Mouse (Mus musculus): Measurements from ENCODE around the gene Cmss1. TPM values are rescaled to one million over a fixed set of nuclear protein-coding genes. Genes with fewer than 3 reads are reported as not detected.
A peak's percentile ranks its signal among the peaks of the same experiment; 100 is the strongest.

Gene Cmss1
- total RNA-seq, 2 experiments from 2014 or later, result 17.0 to 18.8 TPM

DNA sequence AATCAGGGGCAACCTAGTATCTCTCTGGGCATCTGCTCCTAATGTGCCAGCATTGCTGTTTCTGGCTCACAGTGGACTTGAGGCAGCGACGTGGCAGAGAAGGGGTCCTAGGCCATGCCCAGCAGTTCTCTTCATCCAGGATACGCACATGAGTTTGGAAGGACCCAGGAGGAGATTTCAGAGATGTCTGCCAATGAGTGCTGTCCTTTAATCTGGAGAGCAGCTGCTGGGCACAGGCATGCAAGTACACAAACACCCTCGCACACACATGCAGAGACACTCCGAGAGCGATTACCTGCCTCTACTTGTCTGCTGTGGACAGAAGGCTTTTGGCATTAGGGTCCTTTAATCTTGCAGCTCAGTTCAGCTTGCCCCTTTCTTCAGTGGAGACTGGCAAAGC, 253.9 kb downstream of the Cmss1 start, which contains the start of gene Filip1l:
Filip1l (plus strand) TSS at position 343 of the 400 bp plus-strand sequence.
- no peak for DNase-seq (ENCODE audit: low spot score in 2 of 2)

DNA sequence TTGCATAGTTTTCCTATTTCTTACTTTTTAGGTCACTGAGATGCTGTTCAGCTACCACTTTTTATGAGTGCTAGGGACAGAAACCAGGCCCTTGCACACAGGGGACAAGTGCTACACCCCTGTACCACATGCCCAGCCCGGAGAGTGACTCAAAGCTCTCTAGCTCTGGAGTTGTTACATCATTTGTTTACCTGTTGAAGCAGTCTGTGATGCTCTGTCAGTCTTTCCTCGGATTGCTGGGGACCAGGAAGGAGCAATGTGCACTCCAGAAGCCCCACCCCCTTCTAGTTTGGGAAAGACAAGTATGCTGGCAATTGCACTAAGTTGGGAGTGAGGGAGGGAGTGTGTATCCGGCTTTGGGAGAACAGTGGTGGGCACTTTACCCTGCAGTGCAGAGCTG, 257.0 kb downstream of the Cmss1 start:
- DNase-seq (ENCODE audit: low spot score in 2 of 2), result no peak

DNA sequence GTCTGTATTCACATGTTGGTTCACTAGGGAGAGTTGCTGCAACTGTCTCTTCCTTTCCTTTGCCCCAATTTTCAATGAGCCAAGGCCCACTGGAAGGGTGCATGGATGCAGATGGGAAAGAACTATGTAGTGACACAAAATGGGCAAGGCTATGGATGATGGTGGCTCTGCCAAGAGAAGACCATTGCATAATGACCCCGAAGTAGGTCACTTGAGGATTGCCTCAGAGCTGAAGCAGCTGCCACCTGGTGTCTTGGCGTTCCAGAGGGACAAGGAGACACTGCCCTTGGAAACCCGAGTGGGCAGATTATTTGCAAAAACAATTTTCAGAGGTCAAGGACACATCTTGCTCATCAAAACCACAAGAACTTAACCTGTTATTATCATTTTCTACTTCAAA, 257.6 kb downstream of the Cmss1 start:
- DNase-seq (ENCODE audit: low spot score in 2 of 2), result no peak

DNA sequence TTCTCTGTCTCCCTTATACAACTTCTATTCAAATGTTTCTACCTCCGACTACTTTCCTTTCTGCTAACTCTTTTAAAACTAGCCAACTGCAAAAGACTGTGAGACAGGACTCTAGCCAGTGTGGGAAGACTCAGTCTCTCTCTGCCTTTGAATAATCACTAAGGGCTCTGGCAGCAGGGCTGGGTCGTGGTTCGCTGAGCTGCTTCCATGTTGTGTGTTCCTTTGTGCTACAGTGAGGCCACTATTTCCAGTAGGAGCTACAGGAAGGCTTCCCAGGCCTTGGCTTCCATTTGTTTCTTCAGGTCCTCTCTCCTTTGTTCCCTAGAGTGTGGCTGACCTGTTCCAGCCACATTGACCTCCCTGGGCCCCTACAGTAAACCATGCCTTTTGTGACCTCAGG, 260.4 kb downstream of the Cmss1 start:
- no peak for DNase-seq (ENCODE audit: low spot score in 2 of 2)

DNA sequence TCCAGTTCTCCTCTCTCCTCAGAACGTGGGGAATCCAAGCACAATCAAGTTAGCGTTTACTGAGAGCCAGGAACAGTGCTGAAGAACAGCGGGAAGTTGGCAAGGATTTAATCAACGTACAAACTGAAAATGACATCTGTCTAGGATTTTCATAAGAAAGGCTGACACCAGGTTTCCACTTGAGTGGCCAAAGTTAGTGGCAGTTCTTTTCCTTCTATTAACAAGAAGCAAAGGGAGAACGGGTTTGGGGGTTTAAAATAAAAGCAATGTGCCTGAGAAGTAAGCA, 266.1 kb downstream of the Cmss1 start:
- no peak for DNase-seq (ENCODE audit: low spot score in 2 of 2)

DNA sequence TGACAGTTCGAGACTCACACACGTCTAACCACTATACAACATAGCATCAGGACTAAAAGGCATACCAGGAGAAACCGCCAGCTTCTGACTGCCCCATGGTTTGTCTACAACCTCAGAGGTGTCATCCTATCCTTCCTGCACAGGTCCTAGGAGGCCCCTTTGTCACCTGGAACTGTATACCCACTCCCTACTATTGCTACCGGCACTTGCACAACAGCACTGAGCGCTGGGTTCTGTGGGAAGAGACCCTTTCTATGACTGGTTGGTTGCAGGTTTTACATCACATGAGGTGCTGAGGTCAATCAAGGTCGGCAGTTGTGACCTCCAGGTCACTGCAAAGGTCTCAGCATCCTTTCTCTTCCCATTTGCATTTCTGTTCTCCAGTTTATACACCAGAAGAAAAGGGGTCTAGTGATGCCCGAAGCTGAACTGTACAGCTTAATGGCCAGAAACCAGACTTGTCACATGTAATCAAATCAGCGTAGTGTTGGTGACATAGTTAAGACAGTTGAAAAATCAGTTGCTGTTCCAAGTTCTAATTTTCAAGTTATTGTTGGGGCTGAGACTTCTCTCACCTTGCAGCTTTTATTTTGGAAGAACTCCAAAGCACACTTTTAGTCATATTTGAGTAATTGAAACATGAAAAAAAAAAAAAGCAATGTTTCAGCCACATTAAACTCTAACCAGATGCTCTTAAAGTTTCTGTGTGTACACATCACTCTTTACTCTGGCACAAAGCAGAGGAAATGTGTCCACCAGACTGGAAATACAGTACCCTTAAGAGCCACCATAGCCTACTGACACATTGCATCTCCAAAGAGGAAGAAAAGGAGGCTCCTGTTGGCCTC, 266.7 kb downstream of the Cmss1 start:
- no peak for DNase-seq (ENCODE audit: low spot score in 2 of 2)

DNA sequence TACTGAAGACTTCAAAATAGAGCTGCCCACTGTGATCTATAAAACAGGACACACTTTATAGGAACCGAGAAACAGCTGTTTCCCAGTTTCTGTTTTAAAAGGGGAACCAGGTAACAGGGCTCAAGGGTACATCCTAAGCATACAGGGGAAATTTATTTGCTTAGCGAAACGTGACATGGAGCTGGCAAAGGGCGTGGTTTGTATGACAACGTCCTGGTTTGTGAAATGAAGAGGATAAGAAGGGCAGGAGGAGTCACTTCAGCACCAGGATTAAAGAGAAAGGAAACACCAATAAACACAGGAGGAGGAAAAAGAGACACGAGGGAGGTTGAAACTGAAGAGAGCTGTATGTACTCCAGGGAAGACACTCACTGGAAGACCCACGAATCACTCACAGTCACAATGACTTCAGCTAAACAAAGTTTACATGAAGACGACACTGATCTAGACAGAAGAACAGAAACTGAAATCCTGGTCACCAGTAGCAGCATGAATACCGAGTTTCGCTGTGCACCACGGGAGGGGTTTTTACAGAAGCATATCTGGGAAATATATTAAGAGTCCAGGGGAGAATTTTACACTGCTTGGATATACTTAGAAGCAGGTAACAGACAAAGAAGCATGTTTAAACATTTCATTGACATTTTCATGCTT, 269.8 kb downstream of the Cmss1 start:
- DNase-seq (ENCODE audit: low spot score in 2 of 2), result no peak

DNA sequence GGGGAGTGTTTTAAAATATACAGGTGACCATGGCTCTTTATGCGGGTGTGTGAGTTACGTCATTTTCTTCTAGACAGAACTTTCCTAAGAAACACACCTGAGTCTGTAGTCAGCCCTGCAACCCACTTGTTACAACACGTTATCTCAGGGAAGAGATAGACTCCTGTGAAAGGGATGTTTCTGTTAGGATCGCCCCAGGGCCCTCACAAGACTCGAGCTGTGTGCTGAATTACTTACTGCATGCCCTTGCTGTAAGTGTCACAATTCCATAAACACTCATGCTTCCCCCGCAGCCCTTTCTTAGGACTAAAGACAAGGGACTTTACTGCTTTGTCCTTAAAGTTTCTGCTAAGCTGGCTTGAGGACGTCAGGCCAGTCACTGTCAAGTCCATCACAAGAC, 274.4 kb downstream of the Cmss1 start:
- no peak for DNase-seq (ENCODE audit: low spot score in 2 of 2)

DNA sequence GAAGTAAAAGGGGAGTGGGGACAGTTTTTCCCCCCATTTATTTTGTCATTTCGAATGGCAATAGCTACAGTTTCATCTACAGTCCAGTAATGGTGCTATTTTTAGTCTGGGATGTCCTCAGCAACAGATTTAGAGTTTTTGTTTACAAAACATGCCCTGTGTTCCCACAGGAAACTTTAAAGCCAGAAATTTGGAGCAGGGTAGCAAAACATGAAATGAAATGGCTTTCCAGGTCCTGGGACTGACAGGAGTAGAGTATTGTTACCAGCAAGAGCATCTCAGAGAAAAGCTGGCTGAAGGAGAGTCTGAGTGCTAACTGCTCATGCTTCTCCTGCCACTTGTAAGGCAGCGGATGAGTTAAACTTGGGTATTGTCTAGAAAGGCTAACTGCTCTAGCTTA, 276.6 kb downstream of the Cmss1 start:
- no peak for DNase-seq (ENCODE audit: low spot score in 2 of 2)

DNA sequence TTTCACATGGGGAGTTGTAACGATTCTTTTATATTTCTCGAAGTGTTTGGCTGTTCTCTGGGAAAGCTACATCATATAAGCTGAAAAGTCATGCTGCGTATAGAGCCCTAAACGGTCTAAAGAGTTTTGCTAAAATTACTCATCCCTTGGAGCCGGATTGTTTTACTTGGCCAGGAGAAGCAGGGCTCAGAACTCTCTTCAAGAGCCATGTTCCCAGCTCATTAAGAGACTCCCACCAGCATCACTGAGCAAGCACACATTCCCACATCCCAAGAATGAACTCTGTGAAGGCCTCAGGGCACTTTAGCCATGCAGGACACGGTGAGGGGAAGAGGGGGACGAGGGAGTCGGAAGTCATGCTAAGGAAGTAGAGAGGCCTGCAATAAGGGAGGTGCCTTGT, 277.6 kb downstream of the Cmss1 start:
- no peak for DNase-seq (ENCODE audit: low spot score in 2 of 2)

DNA sequence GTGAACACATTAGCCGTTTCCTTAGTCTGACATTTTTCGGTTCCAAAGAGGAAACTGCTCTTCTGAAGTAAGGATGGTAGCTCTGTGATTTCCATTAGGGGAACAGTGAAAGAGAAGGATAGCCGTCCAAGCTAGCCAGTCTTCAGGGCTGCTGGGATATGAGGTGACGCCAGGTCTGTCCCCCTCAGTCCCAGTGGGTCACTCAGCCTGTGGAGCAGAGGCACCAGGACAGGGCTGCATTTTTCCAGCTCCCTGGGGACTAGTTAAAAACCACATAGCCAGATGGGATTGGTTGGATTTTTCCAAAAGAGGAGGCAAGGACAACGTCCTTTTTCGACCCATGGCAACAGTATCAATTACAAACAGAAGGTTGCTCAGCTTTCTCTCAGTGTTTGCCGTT, 279.7 kb downstream of the Cmss1 start:
- no peak for DNase-seq (ENCODE audit: low spot score in 2 of 2)

DNA sequence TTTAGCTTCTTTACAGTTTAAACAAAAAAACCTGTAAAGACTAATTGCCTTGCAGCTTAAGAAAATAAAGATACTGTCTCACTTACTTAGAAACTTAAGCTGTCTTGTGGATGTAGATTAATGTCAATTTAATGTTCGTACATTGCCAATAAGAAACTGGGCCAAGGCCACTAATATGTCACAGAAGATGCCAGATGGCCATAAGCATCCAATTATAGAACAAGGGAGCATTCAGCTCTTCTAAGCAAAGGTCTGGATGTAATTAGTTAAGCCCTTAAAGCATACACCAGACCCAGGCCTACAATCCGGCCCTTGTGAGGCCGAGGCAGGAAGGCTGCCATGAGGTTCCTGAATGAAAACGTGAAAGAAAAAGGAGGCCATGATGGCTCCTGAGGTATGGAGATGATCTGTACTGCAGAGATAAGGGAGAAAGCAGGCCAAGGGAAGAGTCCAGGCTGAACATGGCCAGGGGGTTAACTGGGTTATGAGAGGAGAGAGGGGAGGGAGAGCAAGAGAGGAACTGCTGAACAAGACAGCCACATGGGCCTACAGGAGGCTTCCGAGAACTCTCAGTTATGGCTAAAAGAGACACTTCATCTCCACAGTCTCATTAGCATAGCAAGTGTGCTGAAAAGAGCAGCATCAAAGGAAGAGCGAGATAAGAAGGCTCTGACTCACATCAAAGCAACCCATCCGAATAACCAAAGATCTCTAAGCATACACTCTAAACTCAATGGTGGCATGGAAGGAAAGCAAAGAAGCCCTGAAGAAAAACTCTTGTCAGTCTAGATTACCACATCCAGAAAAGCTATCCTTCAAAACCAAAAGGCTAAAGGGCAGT, 287.2 kb downstream of the Cmss1 start:
- DNase-seq (ENCODE audit: low spot score in 2 of 2), result no peak

DNA sequence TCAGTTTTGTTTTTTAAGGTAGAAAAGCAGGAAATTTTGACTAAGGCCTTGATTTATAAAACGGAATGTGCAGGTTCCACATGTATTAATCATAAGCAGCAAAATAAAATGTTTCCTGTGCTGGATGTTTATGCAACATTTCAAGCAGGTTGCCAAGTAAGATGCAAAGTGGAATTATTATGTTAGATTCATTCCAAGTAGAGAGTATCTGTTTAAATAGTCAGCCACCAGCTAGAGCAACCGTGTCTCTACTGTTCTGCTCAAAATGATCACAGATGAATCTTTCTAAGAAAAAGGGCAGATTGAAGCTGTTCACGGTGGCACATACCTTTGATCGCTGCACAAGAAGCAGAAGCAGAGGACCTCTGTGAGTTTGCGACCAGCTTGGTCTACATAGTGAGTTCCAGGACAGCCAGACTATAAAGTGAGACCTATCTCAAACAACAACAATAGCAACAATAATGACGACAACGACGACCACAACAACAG, 288.0 kb downstream of the Cmss1 start:
- no peak for DNase-seq (ENCODE audit: low spot score in 2 of 2)

DNA sequence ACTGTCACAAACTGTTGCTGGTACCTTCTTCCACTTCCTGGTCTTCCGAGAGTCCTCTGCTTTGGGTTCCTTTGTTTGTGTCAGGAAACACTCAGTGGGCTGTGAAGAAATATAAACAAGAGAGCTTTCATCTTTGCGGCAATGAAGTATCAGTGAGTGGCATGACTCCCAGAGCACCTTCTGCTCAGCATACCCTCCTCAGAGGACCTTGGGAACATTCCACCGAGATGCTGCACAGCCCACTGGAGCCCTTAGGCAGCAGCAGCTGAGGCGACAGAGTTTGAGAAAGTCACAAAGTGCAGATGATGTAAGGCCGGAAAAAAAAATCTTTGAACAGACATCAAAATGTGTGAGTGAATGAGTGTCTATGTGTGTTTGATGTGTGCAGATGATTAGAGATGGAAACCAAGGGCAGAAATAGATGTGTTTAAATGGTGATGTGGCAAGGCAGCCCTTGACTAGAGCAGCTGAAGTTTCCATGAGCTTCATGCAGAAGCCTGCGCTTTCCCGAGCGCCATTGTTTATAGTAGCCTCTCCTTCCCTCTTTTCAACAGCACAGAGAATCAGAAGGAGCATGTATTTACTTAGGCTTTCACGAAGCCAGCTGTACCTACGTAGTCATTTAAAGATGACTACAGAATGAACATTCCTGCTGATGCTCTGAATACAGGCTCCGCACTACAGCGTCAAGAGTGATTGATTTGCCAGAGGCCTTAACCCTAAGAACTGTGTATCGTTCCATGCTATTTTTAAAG, 288.6 kb downstream of the Cmss1 start:
- DNase-seq (ENCODE audit: low spot score in 2 of 2), result no peak

DNA sequence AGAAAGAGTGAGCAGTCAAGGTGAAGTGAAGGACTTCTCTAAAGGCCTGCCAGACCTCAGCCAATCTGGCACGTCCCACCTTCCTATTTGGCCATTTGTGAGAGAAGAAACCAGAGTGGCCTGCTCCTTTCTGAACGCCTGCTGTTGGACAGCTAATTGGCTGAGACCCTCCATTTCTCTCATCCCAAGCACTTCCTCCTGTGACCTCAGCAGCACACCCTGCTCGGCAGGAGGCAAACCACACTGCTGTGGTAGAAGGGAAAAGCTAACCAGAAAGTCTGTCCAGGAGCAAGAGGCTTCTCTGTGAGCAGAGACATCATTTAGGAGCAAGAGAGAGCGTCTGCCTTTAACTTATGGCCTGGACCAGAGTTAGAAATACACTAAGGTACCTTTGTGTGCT, 289.5 kb downstream of the Cmss1 start:
- DNase-seq (ENCODE audit: low spot score in 2 of 2), result no peak

DNA sequence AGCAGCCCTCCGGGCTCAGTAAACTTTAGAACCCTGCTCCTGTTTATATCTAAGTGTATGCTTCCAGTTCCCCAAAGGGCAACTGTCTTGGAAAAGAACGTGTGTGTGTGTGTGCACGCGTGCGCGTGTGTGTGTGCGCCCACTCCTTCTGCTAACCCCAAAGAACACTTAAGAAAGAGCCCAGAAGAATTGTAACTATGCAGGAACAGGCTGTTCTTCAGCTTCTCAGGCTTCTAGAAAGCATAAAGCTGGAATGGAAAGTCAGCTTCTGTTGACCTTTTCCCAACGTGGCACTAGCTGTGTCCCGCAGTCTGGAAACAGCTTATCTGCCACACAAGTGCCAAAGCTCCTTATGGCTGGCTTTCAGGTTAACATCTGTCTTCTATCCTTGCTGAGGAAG, 291.6 kb downstream of the Cmss1 start:
- DNase-seq (ENCODE audit: low spot score in 2 of 2), result no peak

DNA sequence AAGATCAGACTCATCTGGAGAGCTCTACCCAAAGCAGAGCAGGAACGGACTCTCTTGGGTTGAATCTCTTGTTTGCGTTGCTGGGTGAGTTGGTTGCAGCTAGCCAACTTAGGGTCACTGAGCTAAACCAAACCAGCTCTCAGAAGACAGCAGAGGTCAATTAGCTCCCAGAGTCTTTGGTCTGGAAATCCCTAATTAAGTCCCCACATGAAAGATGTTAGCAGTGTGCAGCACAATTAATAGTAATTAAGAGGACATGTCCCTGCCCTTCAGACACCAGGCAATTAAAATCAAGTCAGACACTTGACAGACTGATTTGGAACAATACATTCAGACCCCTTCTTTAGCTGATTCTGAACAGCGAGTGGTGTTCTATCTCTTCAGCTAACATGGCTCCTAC, 292.4 kb downstream of the Cmss1 start:
- DNase-seq (ENCODE audit: low spot score in 2 of 2), result no peak

DNA sequence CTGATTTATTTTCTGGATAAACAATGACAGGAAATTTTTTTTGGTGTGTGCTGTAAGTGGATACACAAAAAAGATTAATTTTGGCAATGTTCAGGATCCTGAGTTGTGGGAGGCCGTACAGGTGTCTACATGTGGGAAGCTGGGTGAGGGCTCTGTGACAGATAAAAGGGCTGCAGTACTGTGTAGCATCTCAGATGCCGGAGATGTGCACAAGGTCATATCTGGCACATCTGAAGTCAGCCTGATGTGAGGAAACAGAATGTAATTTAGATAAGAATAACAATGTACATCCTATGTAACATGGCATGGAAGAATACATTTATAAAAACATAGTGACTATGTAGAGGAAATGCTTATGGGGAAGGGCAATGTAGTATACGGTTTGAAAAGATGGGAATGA, 293.2 kb downstream of the Cmss1 start:
- no peak for DNase-seq (ENCODE audit: low spot score in 2 of 2)

DNA sequence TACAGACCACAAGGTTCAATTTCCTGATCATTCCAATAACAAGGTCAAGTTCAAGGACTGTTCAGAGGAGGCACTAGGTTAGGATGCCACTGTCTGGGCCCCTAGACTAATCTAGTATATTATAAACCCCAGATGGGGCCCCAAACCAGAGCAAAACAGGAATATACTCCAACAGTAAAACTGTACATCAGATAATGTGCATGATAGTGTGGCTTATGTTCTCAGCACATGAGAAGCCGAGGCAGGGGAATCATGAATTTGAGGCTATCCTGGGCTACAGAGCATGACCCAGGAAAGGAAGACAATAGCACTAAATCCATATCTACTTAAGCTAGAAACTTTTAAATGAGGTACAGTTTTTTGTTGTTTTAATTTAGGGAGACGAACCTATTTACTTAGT, 294.5 kb downstream of the Cmss1 start:
- DNase-seq (ENCODE audit: low spot score in 2 of 2), result no peak

DNA sequence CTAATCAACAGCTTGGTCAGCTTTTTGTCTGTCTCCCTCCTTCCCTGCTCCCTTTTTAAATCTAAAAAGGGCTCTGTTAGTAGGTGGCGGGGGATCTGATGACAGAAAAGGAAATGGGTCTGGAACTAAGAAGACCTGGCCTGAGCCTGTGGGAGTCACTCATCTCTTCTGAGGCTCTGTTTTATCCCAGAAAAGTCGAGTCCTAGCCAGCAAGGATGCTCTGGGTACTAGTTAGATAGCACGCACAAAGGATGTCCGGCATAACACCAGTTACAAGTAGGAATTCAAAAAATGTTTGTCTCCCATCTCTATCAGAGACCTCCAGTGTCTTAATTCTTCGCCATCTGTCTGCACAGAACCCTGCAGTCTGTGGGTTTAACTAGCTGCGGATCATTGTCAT, 301.2 kb downstream of the Cmss1 start:
- peak in 1 of 2 experiments; percentile 15 for DNase-seq (ENCODE audit: low spot score in 2 of 2)

DNA sequence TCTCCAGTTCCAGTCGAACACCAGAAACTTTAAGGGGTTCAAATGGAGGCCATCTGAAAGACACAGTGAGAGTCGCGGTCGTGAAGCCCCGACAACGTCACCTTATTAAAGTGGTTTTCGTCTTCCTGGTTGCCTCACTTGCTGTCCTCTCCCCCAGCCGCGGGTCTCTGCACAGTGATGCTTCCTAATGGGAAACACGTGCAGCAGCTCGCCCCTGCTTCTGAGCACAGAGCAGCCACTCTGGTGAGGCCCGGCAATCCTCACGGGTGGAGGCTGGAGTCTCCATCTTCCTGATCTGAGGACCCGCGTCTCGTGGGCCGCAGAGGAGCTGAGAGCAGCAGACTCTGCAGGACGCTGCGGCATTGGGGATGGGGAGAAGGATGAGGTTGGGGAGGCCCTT, 302.9 kb downstream of the Cmss1 start:
- DNase-seq (ENCODE audit: low spot score in 2 of 2), result no peak

Measured in layer of hippocampus, adult 18-20 months (tissue).